Mouse (Mus musculus): ENCODE measurements around the gene Ube2v1. TPM values are rescaled to one million over a fixed set of nuclear protein-coding genes. Genes with fewer than 3 reads are reported as not detected.
"Not testable (repeated sequence)": the region's sequence is repeated elsewhere in the genome, so short reads cannot be mapped to it uniquely, and the experiment has no call there.

The Ube2v1 gene
- polyA plus RNA-seq, 1 experiment from 2014 or later = 280 TPM

DNA sequence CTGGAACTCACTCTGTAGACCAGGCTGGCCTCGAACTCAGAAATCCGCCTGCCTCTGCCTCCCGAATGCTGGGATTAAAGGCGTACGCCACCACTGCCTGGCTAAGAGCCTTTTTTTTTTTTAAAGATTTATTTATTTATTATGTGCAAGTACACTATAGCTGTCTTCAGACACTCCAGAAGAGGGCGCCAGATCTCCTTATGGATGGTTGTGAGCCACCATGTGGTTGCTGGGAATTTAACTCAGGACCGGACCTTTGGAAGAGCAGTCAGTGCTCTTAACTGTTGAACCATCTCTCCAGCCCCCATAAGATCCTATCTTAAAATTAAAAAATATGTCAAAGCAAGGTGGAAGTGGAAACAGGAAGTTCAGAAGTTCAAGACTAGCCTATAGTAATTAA lies 18.6 kb downstream of the Ube2v1 start:
- H3K27ac ChIP-seq; H3K4me2 ChIP-seq; H3K9ac ChIP-seq; H3K4me1 ChIP-seq; ATAC-seq (ENCODE audit: borderline replicate concordance, extremely low read depth, low FRiP score, low TSS enrichment); H3K9me3 ChIP-seq; H3K4me3 ChIP-seq; H3K27me3 ChIP-seq: not testable (repeated sequence)
- H3K36me3 ChIP-seq = peaks cover 72% of the 10 kb centered on the region
- WGBS = 93% methylated on average over 7 of the region's 7 CpGs

DNA sequence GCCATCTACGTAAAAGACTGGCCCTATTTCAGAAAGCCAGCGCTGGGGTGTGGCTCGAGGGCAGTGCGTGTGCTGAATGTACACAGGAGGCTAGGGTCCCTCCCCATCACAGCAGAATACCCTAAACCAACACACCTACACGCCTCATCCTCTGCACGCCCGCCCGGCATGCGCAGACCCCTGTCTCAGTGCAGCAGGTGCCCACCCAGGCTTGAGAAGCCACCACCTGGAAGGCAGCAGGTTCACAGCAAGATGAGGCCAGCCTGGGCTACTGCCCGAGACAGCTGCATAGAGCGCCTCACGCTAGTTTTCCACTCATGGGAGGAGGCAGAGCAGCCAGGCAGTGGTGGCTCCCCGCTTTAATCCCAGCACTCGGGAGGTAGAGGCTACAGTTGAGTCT lies 19.8 kb downstream of the Ube2v1 start:
- H3K4me1 ChIP-seq = no peaks in the 10 kb centered on the region
- no peak overlapping the region for H3K4me3 ChIP-seq
- H3K9me3 ChIP-seq = no peaks in the 10 kb centered on the region
- 90% methylated on average over 14 of the region's 14 CpGs for WGBS
- H3K9ac ChIP-seq = no peak overlapping the region
- no peak for ATAC-seq (ENCODE audit: borderline replicate concordance, extremely low read depth, low FRiP score, low TSS enrichment)
- no peaks in the 10 kb centered on the region for H3K27me3 ChIP-seq
- H3K36me3 ChIP-seq = peaks cover 69% of the 10 kb centered on the region
- no peak overlapping the region for H3K4me2 ChIP-seq
- H3K27ac ChIP-seq = no peak overlapping the region

DNA sequence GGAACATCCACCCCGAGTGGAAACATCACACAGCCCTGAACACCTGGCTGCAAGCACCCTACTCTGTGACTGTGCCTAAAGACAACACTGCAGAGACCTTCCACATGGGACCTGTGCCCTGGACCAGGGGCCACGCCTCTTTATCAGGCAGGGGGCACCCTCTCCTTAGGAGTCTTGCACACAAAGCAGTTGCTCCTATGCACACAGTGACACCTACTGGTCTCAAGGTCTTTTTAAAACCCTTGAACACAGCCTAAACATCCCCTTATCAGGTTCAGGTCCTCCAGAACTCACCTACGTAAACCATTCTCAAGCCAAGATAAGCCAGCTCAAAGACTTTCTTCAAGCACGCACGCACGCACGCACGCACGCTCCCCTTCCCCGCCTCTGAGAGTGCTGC lies 20.6 kb downstream of the Ube2v1 start:
- no peaks in the 10 kb centered on the region for H3K9me3 ChIP-seq
- no peak overlapping the region for H3K9ac ChIP-seq
- no peaks in the 10 kb centered on the region for H3K4me1 ChIP-seq
- no peak overlapping the region for H3K4me3 ChIP-seq
- no peak overlapping the region for H3K4me2 ChIP-seq
- no peak overlapping the region for H3K27ac ChIP-seq
- H3K36me3 ChIP-seq = peaks cover 65% of the 10 kb centered on the region
- no peaks in the 10 kb centered on the region for H3K27me3 ChIP-seq
- 79% methylated on average over 10 of the region's 10 CpGs for WGBS
- no peak for ATAC-seq (ENCODE audit: borderline replicate concordance, extremely low read depth, low FRiP score, low TSS enrichment)

DNA sequence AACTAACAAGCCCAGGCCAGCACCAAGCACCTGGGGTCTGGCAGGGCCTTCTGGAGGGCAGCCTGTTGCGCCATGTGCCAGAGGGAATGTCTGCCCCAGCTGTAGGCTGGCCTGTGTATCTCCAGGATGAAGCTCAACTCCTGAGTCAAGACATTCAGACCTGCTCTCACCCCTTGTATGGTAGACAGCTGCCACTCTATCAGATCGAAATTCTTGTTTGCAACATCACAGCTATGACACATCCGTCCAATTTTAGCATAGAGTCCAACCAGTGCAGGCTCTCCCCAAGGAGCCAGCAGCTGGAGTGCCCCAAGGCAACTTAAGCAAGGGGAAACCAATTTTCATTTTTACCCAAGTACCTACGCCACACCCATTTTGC lies 25.2 kb downstream of the Ube2v1 start:
- Histone ChIP-seq H3K36me3 (peaks cover 24% of the 10 kb centered on the region), H3K9ac (no peak overlapping the region), H3K27me3 (no peaks in the 10 kb centered on the region), H3K9me3 (no peaks in the 10 kb centered on the region), H3K4me1 (peaks cover 10% of the 10 kb centered on the region), H3K27ac (no peak overlapping the region), H3K4me2 (no peak overlapping the region), H3K4me3 (no peak overlapping the region)
- WGBS = 74% methylated on average over 4 of the region's 4 CpGs
- no peak for ATAC-seq (ENCODE audit: borderline replicate concordance, extremely low read depth, low FRiP score, low TSS enrichment)

DNA sequence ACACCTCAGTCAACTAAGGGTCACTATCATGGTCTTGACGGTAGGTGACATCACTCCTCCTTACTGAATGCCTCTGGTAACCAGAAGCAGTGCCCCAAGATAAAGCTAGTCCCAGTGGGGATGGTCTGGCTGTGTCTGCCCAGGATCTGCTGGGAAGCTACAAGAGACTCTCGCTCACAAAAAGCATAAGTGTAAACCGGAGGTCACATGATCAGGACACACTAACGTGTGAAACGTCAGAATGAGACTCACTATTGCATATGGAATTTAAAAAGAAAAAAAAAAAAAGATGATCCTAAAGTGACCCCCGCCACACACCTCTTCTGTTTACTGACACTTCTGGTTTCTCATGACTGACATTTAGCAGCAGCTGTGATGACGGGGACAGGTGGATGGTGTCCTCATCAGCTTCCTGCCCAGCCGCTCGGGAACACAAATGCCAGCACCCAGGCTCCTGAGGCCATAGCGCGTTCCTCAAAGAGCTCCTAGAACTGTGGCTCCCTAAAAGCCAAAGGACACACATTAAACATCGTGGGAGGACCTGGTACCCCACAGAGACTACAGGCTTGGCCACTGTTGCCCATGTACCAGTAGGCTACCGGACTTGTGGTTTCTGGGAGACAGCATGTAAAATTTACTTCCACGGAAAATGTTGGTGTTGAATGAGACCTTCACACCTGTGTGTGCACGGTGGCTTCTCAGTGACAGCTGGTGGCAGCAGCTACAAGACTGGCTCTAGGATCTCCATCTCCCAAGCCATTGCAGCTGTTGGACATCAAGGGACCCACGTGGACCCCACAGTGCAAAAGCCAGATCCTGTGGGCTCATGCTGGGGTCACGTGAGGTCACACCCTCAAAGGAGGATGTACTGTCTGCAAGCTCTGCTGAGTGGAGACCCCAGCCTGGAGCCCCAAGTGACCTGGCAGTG lies 25.8 kb downstream of the Ube2v1 start:
- no peak overlapping the region for H3K27ac ChIP-seq
- 53% methylated on average over 17 of the region's 17 CpGs for WGBS
- no peak for ATAC-seq (ENCODE audit: borderline replicate concordance, extremely low read depth, low FRiP score, low TSS enrichment)
- H3K4me2 ChIP-seq = no peak overlapping the region
- no peaks in the 10 kb centered on the region for H3K27me3 ChIP-seq
- peaks cover 24% of the 10 kb centered on the region for H3K36me3 ChIP-seq
- H3K4me1 ChIP-seq = peaks cover 13% of the 10 kb centered on the region
- no peak overlapping the region for H3K9ac ChIP-seq
- no peaks in the 10 kb centered on the region for H3K9me3 ChIP-seq
- no peak overlapping the region for H3K4me3 ChIP-seq

DNA sequence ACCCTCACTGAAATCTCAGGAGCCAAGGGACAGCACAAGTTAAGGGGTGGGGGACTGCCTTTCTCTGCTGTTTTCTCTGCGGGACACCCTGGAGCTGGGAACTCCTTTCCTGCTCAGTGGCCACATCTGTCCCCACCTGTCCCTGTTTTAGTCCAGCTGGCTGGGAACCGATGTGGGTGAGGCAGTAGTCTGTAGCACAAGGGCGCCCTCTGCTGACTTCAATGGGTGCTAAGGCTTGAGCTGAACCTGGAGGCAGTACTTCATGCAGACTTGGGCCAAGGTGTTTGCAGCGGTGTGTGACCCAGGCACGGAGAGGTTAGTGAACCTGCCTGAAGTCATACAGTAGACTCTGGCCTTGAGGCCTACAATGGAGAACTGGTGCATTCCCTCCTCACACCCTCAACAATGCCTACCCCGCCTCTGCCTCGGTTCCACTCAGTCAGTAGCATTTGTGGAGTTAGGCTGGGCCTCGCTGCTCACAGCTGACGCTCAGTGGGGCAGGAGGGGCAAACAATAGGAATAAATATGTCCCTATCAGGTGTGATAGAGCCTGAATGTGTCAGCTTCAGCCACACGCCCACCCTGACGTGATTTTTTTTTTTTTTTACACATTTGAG lies 26.6 kb downstream of the Ube2v1 start:
- ATAC-seq (ENCODE audit: borderline replicate concordance, extremely low read depth, low FRiP score, low TSS enrichment) = peak; percentile 40; the same call in 1 of the 2 replicates
- Histone ChIP-seq H3K9me3 (no peaks in the 10 kb centered on the region), H3K36me3 (peaks cover 21% of the 10 kb centered on the region), H3K4me3 (no peak overlapping the region), H3K4me2 (no peak overlapping the region), H3K9ac (no peak overlapping the region), H3K27ac (no peak overlapping the region), H3K4me1 (peaks cover 21% of the 10 kb centered on the region), H3K27me3 (no peaks in the 10 kb centered on the region)
- WGBS = 28% methylated on average over 11 of the region's 11 CpGs

DNA sequence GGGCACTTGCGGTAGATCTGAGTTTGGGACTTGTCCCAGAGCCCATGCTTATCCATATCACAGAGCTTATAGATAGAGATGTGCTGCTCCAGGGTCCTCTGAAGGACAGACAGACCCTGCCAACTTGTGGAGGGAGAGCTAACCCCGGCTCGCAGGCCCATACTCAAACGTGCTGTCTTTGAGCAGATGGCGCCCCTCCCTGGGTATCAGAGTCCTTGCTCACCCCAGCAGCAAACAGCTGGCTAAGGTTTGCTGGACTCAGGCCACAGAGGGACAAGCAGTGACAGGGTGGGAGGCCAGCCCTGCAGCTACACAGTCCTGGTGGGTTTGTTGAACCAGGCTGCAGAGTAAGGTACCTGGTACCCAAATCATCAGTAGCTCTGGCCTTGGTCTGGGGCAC lies 28.9 kb downstream of the Ube2v1 start:
- Histone ChIP-seq H3K4me1 (peaks cover 42% of the 10 kb centered on the region), H3K36me3 (peaks cover 8% of the 10 kb centered on the region; the same call in 1 of the 2 replicates), H3K27ac (no peak overlapping the region), H3K4me2 (no peak overlapping the region), H3K9me3 (no peaks in the 10 kb centered on the region), H3K4me3 (no peak overlapping the region), H3K27me3 (no peaks in the 10 kb centered on the region), H3K9ac (no peak overlapping the region)
- WGBS = 36% methylated on average over 5 of the region's 5 CpGs
- ATAC-seq (ENCODE audit: borderline replicate concordance, extremely low read depth, low FRiP score, low TSS enrichment) = peak; percentile 36; the same call in 1 of the 2 replicates

DNA sequence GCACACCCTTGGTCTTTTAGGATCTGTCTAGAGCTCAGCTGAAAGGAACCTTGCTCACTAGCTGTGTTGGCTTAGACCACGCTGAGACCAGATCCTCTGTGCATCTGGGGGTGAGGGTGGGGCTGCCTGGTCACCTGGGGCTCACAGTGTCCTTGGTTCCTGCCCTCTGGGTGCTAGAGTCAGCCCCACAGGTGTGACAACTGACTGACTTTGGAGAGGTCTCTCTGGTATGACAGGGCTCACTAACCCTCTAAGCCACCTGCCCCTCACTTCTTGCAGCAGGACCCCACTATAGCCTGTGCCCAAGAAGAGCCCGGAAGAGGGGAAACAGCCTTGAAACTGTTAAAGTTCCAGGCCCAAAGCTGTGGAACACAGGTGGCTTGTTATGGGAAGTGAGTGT lies 29.5 kb downstream of the Ube2v1 start:
- ATAC-seq (ENCODE audit: borderline replicate concordance, extremely low read depth, low FRiP score, low TSS enrichment) = no peak
- WGBS = 79% methylated on average over 2 of the region's 2 CpGs
- Histone ChIP-seq H3K4me3 (no peak overlapping the region), H3K9ac (no peak overlapping the region), H3K36me3 (peaks cover 7% of the 10 kb centered on the region; the same call in 1 of the 2 replicates), H3K27ac (no peak overlapping the region), H3K4me1 (peaks cover 48% of the 10 kb centered on the region), H3K4me2 (no peak overlapping the region), H3K27me3 (no peaks in the 10 kb centered on the region), H3K9me3 (no peaks in the 10 kb centered on the region)

DNA sequence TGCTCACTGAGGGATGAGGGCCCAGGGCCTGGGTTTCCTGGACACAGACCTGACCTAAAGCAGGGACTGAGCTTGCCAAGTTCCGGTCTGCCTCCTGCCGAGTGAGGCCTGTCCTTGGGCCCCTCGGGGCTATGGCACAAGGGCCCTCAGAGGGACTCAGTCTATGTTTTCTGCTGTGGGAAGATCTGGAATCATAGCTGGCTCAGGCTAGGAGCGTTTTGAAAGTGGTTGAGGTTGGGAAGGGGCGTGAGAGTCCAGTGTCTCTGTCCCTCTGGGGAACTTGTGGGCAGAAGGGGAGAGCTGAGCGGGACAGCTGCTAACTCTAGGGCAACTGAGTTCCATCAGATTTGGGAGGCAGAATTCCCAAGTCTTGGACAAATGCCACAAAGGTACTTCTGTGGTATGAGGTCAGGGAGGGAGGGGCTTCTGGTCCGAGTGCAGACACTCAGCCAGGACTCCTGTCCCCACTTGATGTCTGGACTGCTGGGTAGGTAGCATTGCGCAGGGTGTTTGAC lies 31.4 kb downstream of the Ube2v1 start:
- H3K9ac ChIP-seq = no peak overlapping the region
- H3K9me3 ChIP-seq = no peaks in the 10 kb centered on the region
- no peak overlapping the region for H3K4me3 ChIP-seq
- 53% methylated on average over 8 of the region's 8 CpGs for WGBS
- no peak for ATAC-seq (ENCODE audit: borderline replicate concordance, extremely low read depth, low FRiP score, low TSS enrichment)
- no peaks in the 10 kb centered on the region for H3K36me3 ChIP-seq
- peaks cover 64% of the 10 kb centered on the region for H3K4me1 ChIP-seq
- H3K27me3 ChIP-seq = no peaks in the 10 kb centered on the region
- no peak overlapping the region for H3K27ac ChIP-seq
- no peak overlapping the region for H3K4me2 ChIP-seq

DNA sequence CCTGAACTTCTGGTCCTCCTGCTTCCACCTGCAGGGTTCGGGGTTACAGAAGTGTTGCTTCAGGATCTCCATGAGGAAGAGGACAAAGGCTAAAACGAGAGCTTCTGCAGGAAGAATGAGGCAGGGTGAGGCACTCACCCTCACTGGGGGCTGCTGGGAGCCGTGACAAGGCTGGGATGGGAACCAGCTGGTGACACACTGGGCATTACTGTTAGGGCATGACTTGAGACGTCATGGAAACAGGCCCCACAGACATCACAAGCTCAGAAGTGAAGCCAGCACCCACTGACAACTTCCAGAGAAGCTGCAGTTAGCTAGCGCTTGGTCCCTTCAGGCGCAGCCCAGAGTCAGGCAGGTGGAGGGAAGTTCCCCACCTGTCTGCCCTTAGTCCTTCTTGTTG lies 32.0 kb downstream of the Ube2v1 start:
- peaks cover 66% of the 10 kb centered on the region for H3K4me1 ChIP-seq
- ATAC-seq (ENCODE audit: borderline replicate concordance, extremely low read depth, low FRiP score, low TSS enrichment) = no peak

DNA sequence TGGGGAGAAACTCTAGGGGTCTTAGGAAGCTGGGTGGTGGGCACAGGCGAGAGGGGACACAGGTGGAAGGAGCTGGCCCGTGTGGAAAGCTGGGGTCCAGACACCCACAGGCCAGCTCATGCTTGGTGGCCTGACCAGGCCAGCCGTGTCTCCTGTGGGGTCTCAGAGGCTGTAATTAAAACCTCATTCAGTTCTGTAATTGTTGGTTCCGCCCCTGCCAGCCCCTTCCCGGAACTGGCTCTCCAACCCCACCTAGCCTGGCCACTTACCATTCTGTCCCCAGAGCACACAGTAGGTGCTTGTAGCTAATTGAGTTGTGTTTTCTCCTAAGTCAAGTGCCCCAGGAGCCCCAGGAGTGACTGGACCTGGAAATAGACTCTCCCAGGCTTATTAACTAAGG lies 32.7 kb downstream of the Ube2v1 start:
- peak overlapping the region; percentile 95 for H3K27ac ChIP-seq
- 78% methylated on average over 5 of the region's 5 CpGs for WGBS
- peaks cover 72% of the 10 kb centered on the region for H3K4me1 ChIP-seq

More for the DNA sequence above, 32.0 kb downstream of the Ube2v1 start:
- Histone ChIP-seq H3K4me3 (no peak overlapping the region), H3K36me3 (no peaks in the 10 kb centered on the region), H3K27me3 (no peaks in the 10 kb centered on the region), H3K9me3 (no peaks in the 10 kb centered on the region), H3K9ac (no peak overlapping the region), H3K27ac (peak overlapping the region; percentile 27; the same call in 1 of the 2 replicates), H3K4me2 (no peak overlapping the region)
- 68% methylated on average over 6 of the region's 6 CpGs for WGBS

More for the DNA sequence above, 32.7 kb downstream of the Ube2v1 start:
- Histone ChIP-seq H3K4me3 (no peak overlapping the region), H3K9me3 (no peaks in the 10 kb centered on the region), H3K27me3 (no peaks in the 10 kb centered on the region), H3K9ac (no peak overlapping the region), H3K36me3 (no peaks in the 10 kb centered on the region), H3K4me2 (no peak overlapping the region)
- ATAC-seq (ENCODE audit: borderline replicate concordance, extremely low read depth, low FRiP score, low TSS enrichment) = no peak
